Mouse (Mus musculus) ES-E14 (cell line): ENCODE measurements around the gene Pcdh15. TPM values are rescaled to one million over a fixed set of nuclear protein-coding genes. Genes with fewer than 3 reads are reported as not detected.

Source experiments
- DNase-seq: peaks from one replicate; pipeline ENCODE4 v3.0.0-alpha.2; 2013; ENCODE audit warnings: low read depth, low spot score
- H3K27ac ChIP-seq: 2 replicates; pipeline ENCODE4 v1.5.1; 2012; ENCODE audit warnings: low read depth, mild to moderate bottlenecking, low read length, moderate library complexity, mixed read lengths; ENCODE audit not compliant: poor library complexity, insufficient read depth, severe bottlenecking
- H3K36me3 ChIP-seq: 2 replicates; pipeline ENCODE4 v1.6.1; 2012; ENCODE audit warnings: mild to moderate bottlenecking, low read length, moderate library complexity, mixed read lengths; ENCODE audit not compliant: control insufficient read depth, poor library complexity, insufficient read depth, severe bottlenecking
- H3K4me1 ChIP-seq, 2 experiments: fragments of 150-350 bp in 1 of 2; sonication (generic) in 1 of 2; 2 replicates each; pipeline ENCODE4 v1.6.1; 2012; ENCODE audit warnings: low read length in 2 of 2, mild to moderate bottlenecking in 1 of 2, mixed read lengths in 1 of 2; ENCODE audit not compliant: control insufficient read depth in 2 of 2, insufficient read depth in 2 of 2, poor library complexity in 1 of 2
- H3K4me3 ChIP-seq, 2 experiments: fragments of 150-350 bp in 1 of 2; sonication (generic) in 1 of 2; 2 replicates each; pipeline ENCODE4 v1.5.1; 2012; ENCODE audit warnings: low read length in 2 of 2, low read depth in 1 of 2, mild to moderate bottlenecking in 1 of 2, mixed read lengths in 1 of 2; ENCODE audit not compliant: insufficient read depth in 1 of 2, poor library complexity in 1 of 2, severe bottlenecking in 1 of 2
- H3K9ac ChIP-seq: 2 replicates; pipeline ENCODE4 v1.6.1; 2012; ENCODE audit warnings: low read depth, mild to moderate bottlenecking, low read length, mixed read lengths; ENCODE audit not compliant: poor library complexity, insufficient read depth, severe bottlenecking
- H3K9me3 ChIP-seq: fragments of 150-350 bp; sonication (generic); 2 replicates; pipeline ENCODE4 v1.6.1; 2012; ENCODE audit warnings: low read depth, mild to moderate bottlenecking, low read length; ENCODE audit not compliant: control insufficient read depth, insufficient read depth
- CHD2 ChIP-seq: IDR thresholded peaks from 2 replicates; pipeline ENCODE4 v1.6.1; 2014; ENCODE audit warnings: mild to moderate bottlenecking, low read depth, low read length, inconsistent platforms
- HCFC1 ChIP-seq: IDR thresholded peaks from 2 replicates; pipeline ENCODE4 v1.6.1; 2012; ENCODE audit warnings: low read length, inconsistent platforms, borderline replicate concordance; ENCODE audit not compliant: insufficient read depth
- MAFK ChIP-seq: IDR thresholded peaks from 2 replicates; pipeline ENCODE4 v1.6.1; 2014; ENCODE audit warnings: mild to moderate bottlenecking, low read depth, low read length, inconsistent platforms; ENCODE audit not compliant: insufficient read depth
- ZC3H11A ChIP-seq: IDR thresholded peaks from 2 replicates; pipeline ENCODE4 v1.6.1; 2012; ENCODE audit warnings: low read depth, mild to moderate bottlenecking, inconsistent platforms, low read length, borderline replicate concordance
- ZNF384 ChIP-seq: IDR thresholded peaks from 2 replicates; pipeline ENCODE4 v1.6.1; 2012; ENCODE audit warnings: low read depth, low read length, inconsistent platforms
- in situ Hi-C, 2 experiments: fragments of 600-800 bp; cut with MboI; formaldehyde crosslinking; loops; one replicate each; pipeline ENCODE4 v1.15.1; 2025; ENCODE audit warnings: low sequenced_read_pairs in 2 of 2, inconsistent platforms in 1 of 2; ENCODE audit not compliant: unreplicated experiment in 2 of 2
- total RNA-seq: library from RNA; depleted of rRNA; stranded (reverse); fragments of 300-350 nt; gene quantifications from 2 replicates; pipeline ENCODE4 v1.2.3, GENCODE M21; 2012

Gene Pcdh15
- total RNA-seq, 1 experiment = 0.04 TPM

DNA sequence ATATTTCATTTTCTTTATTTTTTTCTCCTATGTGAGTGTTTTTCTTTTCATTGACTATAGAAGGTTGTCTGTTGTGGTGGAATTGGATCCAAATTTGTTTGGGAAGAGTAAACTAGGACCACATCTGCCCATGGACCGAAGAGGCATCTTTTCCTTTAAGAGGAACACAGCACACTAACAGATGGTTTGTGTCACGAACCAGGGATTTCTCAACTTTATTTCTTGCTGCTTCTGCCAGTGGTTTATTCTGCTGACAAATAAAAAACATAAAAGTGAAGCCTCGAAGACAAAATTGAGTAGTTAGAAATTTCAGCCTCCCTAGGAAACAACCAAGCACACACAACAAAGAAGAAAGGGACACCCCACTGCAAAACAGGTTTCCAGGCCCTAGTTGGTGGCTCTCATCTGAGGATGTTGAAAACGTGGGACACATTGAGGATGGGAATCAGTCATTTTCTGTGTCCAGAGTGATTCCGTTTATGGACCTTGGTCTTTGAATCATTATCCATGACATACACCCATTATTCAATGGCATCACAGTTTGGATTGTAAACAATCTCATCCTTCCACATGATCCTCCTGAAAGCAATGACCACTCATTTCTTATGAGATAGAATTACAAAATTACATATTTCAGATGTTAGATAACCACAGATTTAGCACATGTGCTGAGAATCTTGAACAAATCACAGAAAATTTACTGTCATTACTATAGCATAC lies 1206.5 kb downstream of the Pcdh15 start:
- DNase-seq = no peak
- TF ChIP-seq ZNF384 = no peak
- no peak for TF ChIP-seq MAFK
- TF ChIP-seq ZC3H11A = no peak
- TF ChIP-seq HCFC1 = no peak
- TF ChIP-seq CHD2 = no peak
- Histone ChIP-seq H3K4me3 (no peak overlapping the region), H3K36me3 (no peaks in the 10 kb centered on the region), H3K9ac (no peak overlapping the region), H3K9me3 (no peaks in the 10 kb centered on the region), H3K4me1 (no peaks in the 10 kb centered on the region), H3K27ac (no peak overlapping the region)
- in situ Hi-C loops = no loop called here

DNA sequence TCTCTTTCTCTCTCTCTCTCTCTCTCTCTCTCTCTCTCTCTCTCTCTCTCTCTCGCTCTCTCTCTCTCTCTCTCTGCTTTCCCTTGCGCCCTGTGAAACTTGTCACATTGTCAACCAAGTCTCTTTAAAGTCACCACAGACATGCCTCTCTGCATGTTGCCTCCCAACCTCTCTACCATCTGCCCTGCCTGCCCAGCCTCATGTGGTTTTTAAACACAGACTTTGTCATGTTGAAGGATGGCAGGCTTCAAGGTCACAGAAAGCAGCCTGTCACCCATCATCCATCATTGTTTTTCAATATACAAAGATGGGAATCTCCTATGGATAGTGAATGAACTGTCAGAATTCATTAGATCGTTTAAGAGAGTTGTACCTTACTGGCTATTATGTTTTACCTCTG lies 1207.9 kb downstream of the Pcdh15 start:
- no peaks in the 10 kb centered on the region for H3K36me3 ChIP-seq
- no peak overlapping the region for H3K27ac ChIP-seq
- DNase-seq = no peak
- no peak overlapping the region for H3K4me3 ChIP-seq
- TF ChIP-seq HCFC1 (no peak), ZC3H11A (no peak), MAFK (no peak), ZNF384 (no peak), CHD2 (no peak)
- in situ Hi-C loops = no loop called here
- H3K9ac ChIP-seq = no peak overlapping the region
- no peaks in the 10 kb centered on the region for H3K4me1 ChIP-seq
- H3K9me3 ChIP-seq = no peaks in the 10 kb centered on the region

DNA sequence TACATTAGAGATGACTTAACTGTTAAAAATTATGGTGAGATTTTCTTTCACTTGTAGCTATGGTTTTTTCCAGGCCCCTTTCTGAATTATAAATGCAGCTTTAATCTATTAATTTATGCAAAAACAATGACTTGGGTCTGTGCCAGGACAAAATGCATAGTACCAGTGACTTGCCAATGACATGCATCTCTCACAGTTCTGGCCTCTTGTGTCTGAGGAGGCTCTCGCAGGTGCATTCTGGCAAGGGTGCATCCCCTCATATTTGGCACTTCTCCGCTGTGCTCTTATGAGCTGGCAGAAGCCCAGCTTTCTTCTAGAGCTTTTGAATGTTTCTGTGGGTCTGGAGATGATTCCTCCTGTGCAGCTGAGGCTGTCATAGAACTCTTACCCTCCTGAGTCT lies 1216.9 kb downstream of the Pcdh15 start:
- TF ChIP-seq ZNF384 (no peak), CHD2 (no peak), HCFC1 (no peak), MAFK (no peak), ZC3H11A (no peak)
- no peaks in the 10 kb centered on the region for H3K36me3 ChIP-seq
- no peaks in the 10 kb centered on the region for H3K9me3 ChIP-seq
- H3K27ac ChIP-seq = no peak overlapping the region
- no peak overlapping the region for H3K9ac ChIP-seq
- in situ Hi-C loops = no loop called here
- no peaks in the 10 kb centered on the region for H3K4me1 ChIP-seq
- no peak for DNase-seq
- no peak overlapping the region for H3K4me3 ChIP-seq

DNA sequence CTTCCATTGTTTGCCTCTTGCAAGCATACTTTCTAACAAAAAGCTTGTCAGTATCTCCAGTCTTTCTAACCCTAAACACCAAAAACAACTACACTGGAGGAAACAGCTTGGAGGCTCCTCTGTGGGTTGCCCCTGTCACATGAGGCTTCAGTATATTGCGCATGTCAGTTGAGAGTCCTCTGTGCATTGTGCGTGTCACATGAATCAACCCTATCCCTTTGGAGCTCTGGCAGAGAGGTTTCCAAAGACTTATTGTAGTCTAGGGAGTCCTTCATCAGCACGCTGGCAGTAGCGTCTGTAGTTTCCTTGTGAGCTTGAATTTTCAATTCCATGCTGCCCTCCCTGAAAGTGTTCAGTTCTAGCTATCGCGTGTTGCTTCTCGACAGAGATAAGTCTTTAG lies 1236.3 kb downstream of the Pcdh15 start:
- Histone ChIP-seq H3K36me3 (no peaks in the 10 kb centered on the region), H3K27ac (no peak overlapping the region), H3K9me3 (no peaks in the 10 kb centered on the region), H3K4me3 (no peak overlapping the region), H3K9ac (no peak overlapping the region), H3K4me1 (no peaks in the 10 kb centered on the region)
- in situ Hi-C loops = no loop called here
- no peak for DNase-seq
- TF ChIP-seq ZNF384 (no peak), ZC3H11A (no peak), MAFK (no peak), CHD2 (no peak), HCFC1 (no peak)
